Mouse (Mus musculus): ENCODE data around the gene Hcrt. TPM values are rescaled to one million over a fixed set of nuclear protein-coding genes. Genes with fewer than 3 reads are reported as not detected.

The Hcrt gene
- polyA plus RNA-seq, 1 experiment from 2014 or later, result 0.92 TPM

DNA sequence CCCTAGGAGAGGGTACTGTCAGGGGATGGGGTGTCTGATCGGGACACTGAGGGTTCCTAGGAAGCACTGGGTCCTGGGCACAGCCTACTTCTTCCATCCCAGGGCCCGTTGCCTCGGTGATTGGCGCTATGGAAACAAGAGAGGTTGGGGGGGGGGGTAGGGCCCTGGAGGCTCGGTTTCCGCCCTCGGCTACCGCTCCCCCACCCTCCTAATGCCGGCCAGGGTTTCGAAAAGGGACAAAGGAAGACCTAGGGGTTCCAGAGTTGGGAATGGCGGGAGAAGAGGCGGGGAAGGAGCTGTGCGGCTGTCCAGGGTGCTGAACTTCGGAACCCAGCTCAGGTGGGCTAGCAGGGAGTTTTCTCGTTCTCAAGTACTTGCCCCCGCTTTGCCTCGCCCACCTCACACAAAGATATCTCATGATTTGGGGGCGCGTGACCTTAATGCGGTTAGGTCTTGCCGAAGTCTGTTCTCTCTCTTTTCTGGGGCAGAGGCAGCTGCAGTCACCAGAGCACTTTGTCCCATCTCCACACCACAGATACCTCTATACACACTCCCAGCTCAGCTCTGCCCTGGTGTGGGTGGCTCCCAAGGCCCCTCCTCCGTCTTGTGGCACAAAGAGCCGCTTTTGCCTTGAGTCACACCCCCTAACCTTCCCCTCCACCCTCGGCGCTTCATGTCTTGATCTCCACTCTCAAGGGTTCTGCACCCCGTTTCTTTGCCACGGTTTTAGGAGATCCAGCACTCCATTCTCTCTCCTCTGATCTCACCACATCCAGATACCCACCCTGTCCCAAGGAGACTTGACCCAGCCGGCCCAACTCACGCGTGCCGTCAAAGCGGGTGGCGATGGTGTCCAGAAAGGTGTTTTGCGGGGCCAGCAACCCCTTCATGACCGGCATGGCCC lies 3.8 kb downstream of the Hcrt start:
- WGBS, result under 1% methylated on average over 33 of the region's 35 CpGs
- ATAC-seq, result peak; percentile 57
- peak overlapping the region; percentile 51 for H3K4me3 ChIP-seq (replicated peaks; ENCODE audit: low read length)
- H3K9me3 ChIP-seq (ENCODE audit: control insufficient read depth, low read length), result no peaks in the 10 kb centered on the region
- no peaks in the 10 kb centered on the region; the same call in 1 of the 2 replicates for H3K27me3 ChIP-seq (replicated peaks; ENCODE audit: control insufficient read depth, insufficient read depth, low read length)
- peak overlapping the region; percentile 23; the same call in 1 of the 2 replicates for H3K27ac ChIP-seq (ENCODE audit: low read length)
- H3K4me2 ChIP-seq (ENCODE audit: low read length), result peak overlapping the region; percentile 50
- peak overlapping the region; percentile 61 for H3K9ac ChIP-seq (replicated peaks; ENCODE audit: low read depth, low read length)
- H3K36me3 ChIP-seq (ENCODE audit: control insufficient read depth, insufficient read depth), result no peaks in the 10 kb centered on the region
- peaks cover 21% of the 10 kb centered on the region for H3K4me1 ChIP-seq (replicated peaks; ENCODE audit: control insufficient read depth, insufficient read depth, low read length)

DNA sequence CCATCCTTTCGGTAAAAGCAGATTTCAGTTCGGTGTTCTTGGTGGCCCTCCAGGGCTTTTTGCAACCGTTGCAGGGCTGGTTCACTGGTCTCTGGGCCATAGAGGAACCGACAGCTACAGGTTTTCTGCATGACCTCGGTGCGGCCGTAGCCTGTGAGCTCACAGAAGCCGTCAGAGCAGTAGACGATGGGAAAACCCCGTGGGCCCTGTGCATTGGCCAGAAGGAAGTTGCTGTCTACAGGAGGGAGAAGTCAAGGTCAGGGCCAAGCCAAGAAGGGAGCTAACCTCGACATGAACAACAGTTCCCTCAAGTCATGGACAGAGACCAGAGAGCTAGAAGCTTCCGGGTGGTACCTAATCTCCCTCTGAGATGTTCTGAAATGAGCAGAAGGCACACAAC lies 5.2 kb downstream of the Hcrt start:
- WGBS, result 92% methylated on average over 12 of the region's 12 CpGs
- H3K4me1 ChIP-seq (replicated peaks; ENCODE audit: control insufficient read depth, insufficient read depth, low read length), result peaks cover 21% of the 10 kb centered on the region
- no peak overlapping the region for H3K4me2 ChIP-seq (ENCODE audit: low read length)
- H3K9ac ChIP-seq (replicated peaks; ENCODE audit: low read depth, low read length), result no peak overlapping the region
- H3K4me3 ChIP-seq (replicated peaks; ENCODE audit: low read length), result no peak overlapping the region
- H3K27ac ChIP-seq (ENCODE audit: low read length), result no peak overlapping the region
- no peaks in the 10 kb centered on the region; the same call in 1 of the 2 replicates for H3K27me3 ChIP-seq (replicated peaks; ENCODE audit: control insufficient read depth, insufficient read depth, low read length)
- H3K36me3 ChIP-seq (ENCODE audit: control insufficient read depth, insufficient read depth), result no peaks in the 10 kb centered on the region
- no peaks in the 10 kb centered on the region for H3K9me3 ChIP-seq (ENCODE audit: control insufficient read depth, low read length)
- no peak for ATAC-seq

DNA sequence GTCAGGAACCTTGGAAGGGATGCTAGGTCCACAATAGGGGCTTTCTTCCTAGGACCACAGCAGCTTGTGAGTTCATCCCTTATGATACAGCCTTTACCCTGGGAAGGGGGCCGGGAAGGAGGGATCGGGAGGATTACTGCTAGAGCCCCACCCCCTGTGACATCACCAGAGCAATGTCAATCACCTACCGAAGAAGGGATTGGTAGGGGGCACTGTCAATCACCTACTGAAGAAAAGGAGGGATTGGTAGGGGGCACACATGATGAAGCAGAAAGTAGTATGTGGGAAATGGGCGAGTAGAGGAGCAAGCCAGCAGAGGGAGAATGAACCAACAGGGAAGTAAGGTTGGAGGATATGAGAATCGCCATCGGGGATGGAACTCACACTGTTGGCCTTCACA lies 6.3 kb downstream of the Hcrt start:
- Histone ChIP-seq H3K4me2 (ENCODE audit: low read length) (no peak overlapping the region), H3K4me3 (replicated peaks; ENCODE audit: low read length) (no peak overlapping the region), H3K4me1 (replicated peaks; ENCODE audit: control insufficient read depth, insufficient read depth, low read length) (peaks cover 16% of the 10 kb centered on the region), H3K36me3 (ENCODE audit: control insufficient read depth, insufficient read depth) (no peaks in the 10 kb centered on the region), H3K9ac (replicated peaks; ENCODE audit: low read depth, low read length) (no peak overlapping the region), H3K27me3 (replicated peaks; ENCODE audit: control insufficient read depth, insufficient read depth, low read length) (no peaks in the 10 kb centered on the region; the same call in 1 of the 2 replicates), H3K9me3 (ENCODE audit: control insufficient read depth, low read length) (no peaks in the 10 kb centered on the region), H3K27ac (ENCODE audit: low read length) (no peak overlapping the region)
- no peak for ATAC-seq
- WGBS, result 71% methylated on average over 6 of the region's 6 CpGs

DNA sequence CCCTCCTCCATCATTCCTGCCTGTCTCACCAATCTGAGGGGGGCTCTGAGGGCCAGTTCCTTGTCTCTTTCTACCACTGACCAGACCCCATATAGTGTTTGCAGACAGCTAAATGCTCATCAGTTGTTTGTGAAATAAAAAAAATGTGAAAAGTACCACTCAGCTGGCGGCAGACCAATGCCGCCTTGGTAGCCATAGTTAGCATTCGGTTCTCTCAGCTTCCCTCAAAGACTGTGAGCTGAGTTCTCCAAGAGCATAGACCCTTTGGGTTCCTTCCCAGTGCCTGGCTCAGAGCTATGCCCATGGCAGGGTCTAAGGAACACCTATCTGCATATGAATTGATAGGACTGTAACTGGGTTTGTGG lies 8.1 kb downstream of the Hcrt start:
- Histone ChIP-seq H3K27me3 (replicated peaks; ENCODE audit: control insufficient read depth, insufficient read depth, low read length) (no peaks in the 10 kb centered on the region; the same call in 1 of the 2 replicates), H3K4me3 (replicated peaks; ENCODE audit: low read length) (no peak overlapping the region), H3K4me2 (ENCODE audit: low read length) (no peak overlapping the region), H3K9ac (replicated peaks; ENCODE audit: low read depth, low read length) (no peak overlapping the region), H3K27ac (ENCODE audit: low read length) (no peak overlapping the region), H3K9me3 (ENCODE audit: control insufficient read depth, low read length) (no peaks in the 10 kb centered on the region), H3K4me1 (replicated peaks; ENCODE audit: control insufficient read depth, insufficient read depth, low read length) (peaks cover 9% of the 10 kb centered on the region), H3K36me3 (ENCODE audit: control insufficient read depth, insufficient read depth) (no peaks in the 10 kb centered on the region)
- no peak for ATAC-seq
- 89% methylated on average over 3 of the region's 3 CpGs for WGBS

DNA sequence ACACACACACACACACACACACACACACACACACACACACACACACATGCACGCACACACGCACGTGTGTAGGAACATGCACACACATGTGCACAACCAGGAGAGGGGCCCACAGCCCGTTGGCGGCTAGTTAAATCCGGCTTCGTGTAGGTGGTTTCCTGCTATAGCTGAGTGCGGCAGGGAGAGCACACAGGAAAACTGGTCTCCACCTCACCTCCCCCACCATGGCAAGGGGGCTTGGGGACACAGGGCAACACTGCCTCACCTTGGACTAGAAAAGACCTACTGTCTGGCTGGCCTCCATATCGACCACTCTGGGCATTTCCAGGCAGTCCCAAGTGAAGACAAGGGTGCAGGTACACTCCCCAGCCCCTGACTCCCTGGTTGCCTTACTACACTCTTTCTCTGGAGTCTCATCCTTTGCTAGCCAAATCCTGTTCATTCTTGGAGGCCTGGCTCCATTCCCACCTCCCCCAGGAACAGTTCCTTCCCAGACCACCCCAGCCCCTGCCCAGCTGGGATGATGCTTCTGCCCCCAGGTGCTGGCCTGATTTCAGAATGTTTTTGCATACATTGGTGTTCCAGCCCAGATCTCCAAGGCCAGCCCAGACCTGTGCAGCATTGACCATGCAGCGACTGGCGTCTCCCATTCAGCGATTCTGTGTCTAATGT lies 8.6 kb downstream of the Hcrt start:
- 90% methylated on average over 12 of the region's 12 CpGs for WGBS
- ATAC-seq, result no peak
- Histone ChIP-seq H3K36me3 (ENCODE audit: control insufficient read depth, insufficient read depth) (no peaks in the 10 kb centered on the region), H3K4me1 (replicated peaks; ENCODE audit: control insufficient read depth, insufficient read depth, low read length) (peaks cover 5% of the 10 kb centered on the region; the same call in 1 of the 2 replicates), H3K27ac (ENCODE audit: low read length) (no peak overlapping the region), H3K4me2 (ENCODE audit: low read length) (no peak overlapping the region), H3K4me3 (replicated peaks; ENCODE audit: low read length) (no peak overlapping the region), H3K27me3 (replicated peaks; ENCODE audit: control insufficient read depth, insufficient read depth, low read length) (no peaks in the 10 kb centered on the region; the same call in 1 of the 2 replicates), H3K9ac (replicated peaks; ENCODE audit: low read depth, low read length) (no peak overlapping the region), H3K9me3 (ENCODE audit: control insufficient read depth, low read length) (no peaks in the 10 kb centered on the region)

DNA sequence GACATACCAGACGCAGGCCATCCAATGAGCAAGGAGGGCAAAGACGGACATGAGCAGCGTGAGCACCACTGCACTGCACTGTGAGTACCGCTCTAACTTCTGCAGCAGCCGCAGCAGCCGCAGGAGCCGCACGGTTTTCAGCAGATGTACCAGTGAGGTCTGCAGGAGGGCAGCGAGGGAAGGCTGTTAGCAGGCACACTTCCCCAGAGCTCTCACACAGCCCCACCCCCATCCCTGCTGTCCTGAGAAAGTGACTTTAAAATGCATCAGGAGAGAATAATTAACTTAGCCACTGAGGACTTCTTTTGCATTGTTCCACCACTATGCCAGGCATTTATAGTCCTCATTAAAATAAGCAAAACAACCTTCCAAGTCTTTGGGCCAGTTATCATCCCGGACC lies 10.4 kb downstream of the Hcrt start:
- no peak overlapping the region for H3K4me3 ChIP-seq (replicated peaks; ENCODE audit: low read length)
- no peak overlapping the region for H3K9ac ChIP-seq (replicated peaks; ENCODE audit: low read depth, low read length)
- no peak overlapping the region for H3K4me2 ChIP-seq (ENCODE audit: low read length)
- H3K9me3 ChIP-seq (ENCODE audit: control insufficient read depth, low read length), result no peaks in the 10 kb centered on the region
- no peak overlapping the region for H3K27ac ChIP-seq (ENCODE audit: low read length)
- no peaks in the 10 kb centered on the region; the same call in 1 of the 2 replicates for H3K27me3 ChIP-seq (replicated peaks; ENCODE audit: control insufficient read depth, insufficient read depth, low read length)
- no peak for ATAC-seq
- H3K36me3 ChIP-seq (ENCODE audit: control insufficient read depth, insufficient read depth), result no peaks in the 10 kb centered on the region
- H3K4me1 ChIP-seq (replicated peaks; ENCODE audit: control insufficient read depth, insufficient read depth, low read length), result no peaks in the 10 kb centered on the region
- WGBS, result 38% methylated on average over 10 of the region's 10 CpGs

DNA sequence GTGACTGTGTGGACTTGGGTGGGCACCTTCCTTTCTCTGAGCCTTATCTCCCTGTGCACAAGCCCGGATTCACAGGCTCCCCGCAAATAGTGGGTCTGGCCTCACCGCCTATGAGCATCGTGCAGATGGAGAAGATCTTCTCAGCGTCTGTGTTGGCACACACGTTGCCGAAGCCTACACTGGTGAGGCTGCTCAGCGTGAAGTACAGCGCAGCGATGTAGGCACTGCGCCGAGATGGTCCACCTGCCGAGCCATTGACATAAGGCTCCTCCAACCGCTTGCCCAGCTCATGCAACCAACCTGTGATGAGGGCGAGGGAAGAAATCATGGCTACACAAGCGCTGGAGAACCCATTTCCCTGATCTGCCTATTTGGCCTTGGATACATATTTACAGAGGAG lies 12.6 kb downstream of the Hcrt start:
- no peaks in the 10 kb centered on the region for H3K36me3 ChIP-seq (ENCODE audit: control insufficient read depth, insufficient read depth)
- H3K9me3 ChIP-seq (ENCODE audit: control insufficient read depth, low read length), result no peaks in the 10 kb centered on the region
- no peak overlapping the region for H3K4me3 ChIP-seq (replicated peaks; ENCODE audit: low read length)
- H3K4me2 ChIP-seq (ENCODE audit: low read length), result no peak overlapping the region
- H3K27me3 ChIP-seq (replicated peaks; ENCODE audit: control insufficient read depth, insufficient read depth, low read length), result no peaks in the 10 kb centered on the region; the same call in 1 of the 2 replicates
- H3K27ac ChIP-seq (ENCODE audit: low read length), result no peak overlapping the region
- WGBS, result 94% methylated on average over 16 of the region's 16 CpGs
- no peak for ATAC-seq
- H3K9ac ChIP-seq (replicated peaks; ENCODE audit: low read depth, low read length), result no peak overlapping the region
- H3K4me1 ChIP-seq (replicated peaks; ENCODE audit: control insufficient read depth, insufficient read depth, low read length), result no peaks in the 10 kb centered on the region

DNA sequence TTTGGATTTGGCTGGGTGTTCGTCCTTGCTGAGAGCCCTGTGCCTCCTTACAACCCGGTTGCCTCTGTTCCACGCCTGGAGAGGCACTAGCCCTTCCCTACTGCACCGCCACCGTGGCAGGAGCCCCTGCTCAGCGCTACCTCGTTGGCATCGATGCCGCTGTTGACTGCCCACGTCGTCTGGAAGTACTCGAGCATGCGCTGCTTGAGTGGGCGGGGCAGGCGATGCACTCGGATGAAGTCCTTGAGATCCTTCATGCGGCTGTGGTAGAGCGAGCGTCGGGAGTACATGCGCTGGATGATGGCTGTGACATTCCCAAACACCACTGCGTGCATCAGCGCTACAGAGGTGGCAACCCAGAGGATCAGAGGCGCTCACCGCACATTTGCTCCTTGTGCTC lies 13.3 kb downstream of the Hcrt start:
- Histone ChIP-seq H3K4me2 (ENCODE audit: low read length) (no peak overlapping the region), H3K9ac (replicated peaks; ENCODE audit: low read depth, low read length) (no peak overlapping the region), H3K27me3 (replicated peaks; ENCODE audit: control insufficient read depth, insufficient read depth, low read length) (no peaks in the 10 kb centered on the region; the same call in 1 of the 2 replicates), H3K27ac (ENCODE audit: low read length) (no peak overlapping the region), H3K4me3 (replicated peaks; ENCODE audit: low read length) (no peak overlapping the region), H3K36me3 (ENCODE audit: control insufficient read depth, insufficient read depth) (no peaks in the 10 kb centered on the region), H3K9me3 (ENCODE audit: control insufficient read depth, low read length) (no peaks in the 10 kb centered on the region), H3K4me1 (replicated peaks; ENCODE audit: control insufficient read depth, insufficient read depth, low read length) (no peaks in the 10 kb centered on the region)
- 54% methylated on average over 25 of the region's 25 CpGs for WGBS
- ATAC-seq, result no peak

DNA sequence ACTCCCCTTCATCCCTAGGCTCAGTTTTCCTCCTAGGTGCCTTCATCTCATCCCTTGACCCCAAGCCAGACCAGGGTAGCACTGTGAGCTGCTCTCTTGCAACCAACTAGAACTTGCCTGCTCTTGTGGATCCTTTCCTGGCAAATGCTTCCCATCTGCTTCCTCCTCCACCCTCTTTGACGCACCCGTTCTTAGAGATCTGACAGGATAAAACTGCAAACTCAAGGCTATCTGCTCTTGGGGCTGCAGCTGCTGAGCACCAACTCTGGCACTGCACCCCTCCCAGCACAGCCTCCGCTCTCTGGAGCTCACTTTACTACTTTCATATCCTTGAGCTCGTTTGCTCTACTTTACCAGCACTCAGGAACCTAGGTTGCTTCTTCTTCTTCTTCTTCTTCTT lies 14.1 kb downstream of the Hcrt start:
- Histone ChIP-seq H3K9ac (replicated peaks; ENCODE audit: low read depth, low read length) (no peak overlapping the region), H3K4me1 (replicated peaks; ENCODE audit: control insufficient read depth, insufficient read depth, low read length) (no peaks in the 10 kb centered on the region), H3K4me2 (ENCODE audit: low read length) (no peak overlapping the region), H3K9me3 (ENCODE audit: control insufficient read depth, low read length) (no peaks in the 10 kb centered on the region), H3K36me3 (ENCODE audit: control insufficient read depth, insufficient read depth) (no peaks in the 10 kb centered on the region), H3K4me3 (replicated peaks; ENCODE audit: low read length) (no peak overlapping the region), H3K27me3 (replicated peaks; ENCODE audit: control insufficient read depth, insufficient read depth, low read length) (no peaks in the 10 kb centered on the region; the same call in 1 of the 2 replicates), H3K27ac (ENCODE audit: low read length) (no peak overlapping the region)
- 82% methylated on average over 4 of the region's 4 CpGs for WGBS
- no peak for ATAC-seq

Data from forebrain, embryonic 16.5 days (tissue).